Comparison of ENCODE assay signal across 8 mouse cellular contexts in the genomic region with DNA sequence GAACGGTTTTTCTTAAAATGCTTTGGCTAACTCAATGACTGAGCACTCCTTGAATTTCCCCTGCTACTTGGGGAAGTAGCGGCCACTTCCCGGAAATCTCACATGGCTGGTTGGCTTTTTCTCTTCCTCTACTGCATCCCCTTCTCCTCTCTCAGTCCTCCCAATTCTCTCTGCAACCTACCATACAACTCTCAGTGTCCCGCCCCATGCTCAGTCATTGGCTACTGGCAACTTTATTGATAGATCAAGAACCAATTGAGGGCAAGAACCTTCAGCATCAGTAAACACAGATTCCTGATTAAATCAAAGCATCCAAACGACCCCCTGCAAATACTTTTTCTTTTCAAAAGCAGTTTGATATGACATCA. TPM values are rescaled to one million over a fixed set of nuclear protein-coding genes. Genes with fewer than 3 reads are reported as not detected.
DNase-seq lines count a peak whose midpoint lies in the region; ATAC-seq lines count a peak whose summit lies in the region.

No protein-coding gene starts in this region.

- no peaks in the 10 kb centered on the region for H3K9me3 ChIP-seq in hindbrain, embryonic 10.5 days
- no peaks in the 10 kb centered on the region for H3K9me3 ChIP-seq in limb, embryonic 10.5 days (replicated peaks)
- no peaks in the 10 kb centered on the region for H3K9me3 ChIP-seq in neural tube, embryonic 14.5 days (ENCODE audit: control insufficient read depth, low read length)

- H3K4me1 ChIP-seq in hindbrain, embryonic 10.5 days (replicated peaks) = peaks cover 48% of the 10 kb centered on the region
- H3K4me1 ChIP-seq in limb, embryonic 10.5 days = peaks cover 43% of the 10 kb centered on the region
- H3K4me1 ChIP-seq in neural tube, embryonic 14.5 days (ENCODE audit: control insufficient read depth, insufficient read depth, low read length) = peaks cover 15% of the 10 kb centered on the region

- WGBS in hindbrain, embryonic 10.5 days = 2% methylated on average over 5 of the region's 5 CpGs
- 8% methylated on average over 5 of the region's 5 CpGs for WGBS in limb, embryonic 10.5 days
- 5% methylated on average over 5 of the region's 5 CpGs for WGBS in neural tube, embryonic 14.5 days

- peak; percentile 58 for DNase-seq in CD4-positive, CD25-positive, alpha-beta regulatory T cell, adult 2 months (ENCODE audit: low read depth, low spot score)
- peak; percentile 74 to 86 for DNase-seq in right cerebral cortex, postnatal 10 days (ENCODE audit: low spot score in 2 of 2)
- DNase-seq in right cerebral cortex, postnatal 25 days = no peak
- peak; percentile 58 for DNase-seq in hindbrain, embryonic 10.5 days (ENCODE audit: low spot score)
- DNase-seq in limb, embryonic 10.5 days (ENCODE audit: low spot score) = no peak
- no peak for DNase-seq in thymus, postnatal 4 days

- peak overlapping the region; percentile 59 for H3K27ac ChIP-seq in hindbrain, embryonic 10.5 days
- H3K27ac ChIP-seq in limb, embryonic 10.5 days = peak overlapping the region; percentile 40; the same call in 1 of the 2 replicates
- no peak overlapping the region for H3K27ac ChIP-seq in neural tube, embryonic 14.5 days (ENCODE audit: low read depth, low read length)

- 0 out of 2 replicates have a peak, but pooled peaks cover 5% of the 10 kb centered on the region for H3K27me3 ChIP-seq in hindbrain, embryonic 10.5 days (ENCODE audit: insufficient read depth, poor library complexity, severe bottlenecking)
- no peaks in the 10 kb centered on the region for H3K27me3 ChIP-seq in limb, embryonic 10.5 days (ENCODE audit: low read depth, poor library complexity, severe bottlenecking)
- H3K27me3 ChIP-seq in neural tube, embryonic 14.5 days (ENCODE audit: control insufficient read depth, insufficient read depth, low read length) = no peaks in the 10 kb centered on the region

- H3K4me2 ChIP-seq in neural tube, embryonic 14.5 days (ENCODE audit: low read depth, low read length) = peak overlapping the region; percentile 68

- no peak for ATAC-seq in CD4-positive, CD25-positive, alpha-beta regulatory T cell, adult 4 months
- ATAC-seq in neural tube, embryonic 14.5 days (ENCODE audit: low read depth) = no peak; the same call in 1 of the 2 replicates

- H3K4me3 ChIP-seq in hindbrain, embryonic 10.5 days = peak overlapping the region; percentile 52
- peak overlapping the region; percentile 46 for H3K4me3 ChIP-seq in limb, embryonic 10.5 days
- peak overlapping the region; percentile 29 for H3K4me3 ChIP-seq in neural tube, embryonic 14.5 days (ENCODE audit: low read depth, low read length)

- H3K36me3 ChIP-seq in hindbrain, embryonic 10.5 days = no peaks in the 10 kb centered on the region
- no peaks in the 10 kb centered on the region for H3K36me3 ChIP-seq in limb, embryonic 10.5 days
- no peaks in the 10 kb centered on the region for H3K36me3 ChIP-seq in neural tube, embryonic 14.5 days (ENCODE audit: control insufficient read depth, insufficient read depth, low read length)

- peak overlapping the region; percentile 34; the same call in 1 of the 2 replicates for H3K9ac ChIP-seq in neural tube, embryonic 14.5 days (replicated peaks; ENCODE audit: low read depth, low read length)

RNA-seq across cellular contexts. Expression of gene Mlxip, which starts 3.2 kb away (rescaled TPM):
- 10 to 100 TPM; 18.9 to 19.9 TPM for polyA plus RNA-seq in CD4-positive, CD25-positive, alpha-beta regulatory T cell, adult 4 months (2017; shearing (Covaris generic))
- polyA plus RNA-seq in hindbrain, embryonic 10.5 days (2016; fragmentation: Nextera tagmentation; extraction: Ambion mirVana) = 18.0 and 18.8 TPM in 2 replicates
- 21.1 and 22.1 TPM in 2 replicates for polyA plus RNA-seq in limb, embryonic 10.5 days (2016; fragmentation: Nextera tagmentation; extraction: Ambion mirVana)
- polyA plus RNA-seq in neural tube, embryonic 14.5 days (2014; fragmentation: Nextera tagmentation; extraction: Ambion mirVana) = 24.4 and 26.7 TPM in 2 replicates

RNA-seq across cellular contexts. Expression of gene Bcl7a, which starts 47.8 kb away (rescaled TPM):
- polyA plus RNA-seq in CD4-positive, CD25-positive, alpha-beta regulatory T cell, adult 4 months (2017; shearing (Covaris generic)) = 1 to 10 TPM; 7.2 to 9.8 TPM
- polyA plus RNA-seq in hindbrain, embryonic 10.5 days (2016; fragmentation: Nextera tagmentation; extraction: Ambion mirVana) = 42.9 and 48.0 TPM in 2 replicates
- polyA plus RNA-seq in limb, embryonic 10.5 days (2016; fragmentation: Nextera tagmentation; extraction: Ambion mirVana) = 35.8 and 38.8 TPM in 2 replicates
- 38.7 and 40.8 TPM in 2 replicates for polyA plus RNA-seq in neural tube, embryonic 14.5 days (2014; fragmentation: Nextera tagmentation; extraction: Ambion mirVana)

Comparison
In these comparisons a context has a peak if more than half of its experiments do, and no peak if none do; other contexts are left out.
1. DNase-seq: peak in CD4-positive, CD25-positive, alpha-beta regulatory T cell, adult 2 months (single experiment), right cerebral cortex, postnatal 10 days (2 of 2) and hindbrain, embryonic 10.5 days (single experiment); none in right cerebral cortex, postnatal 25 days (single experiment), limb, embryonic 10.5 days (single experiment) and thymus, postnatal 4 days (single experiment).
2. Peak in every context shown above with its lines, with median percentiles within 50 percentile points of each other: H3K4me3 ChIP-seq.